Mouse (Mus musculus): Measurements from ENCODE around the gene Fam243.

GRCm38 (mm10) chr16:92305519-92305918 is 15.7 kb downstream of the Fam243 start:
- TF ChIP-seq CTCF (IDR thresholded peaks at IDR 0.05; ENCODE audit: insufficient read depth, low read depth, low read length) (no peak), POLR2A (IDR thresholded peaks at IDR 0.05; ENCODE audit: insufficient read depth, low read depth, low read length) (no peak)
